Mouse (Mus musculus) lung, postnatal 0 days (tissue): ENCODE measurements around the gene Cfdp1.

Experiments used
- CTCF ChIP-seq: IDR thresholded peaks from 2 replicates; pipeline ENCODE4 v1.5.1; 2016; ENCODE audit warnings: antibody characterized with exemption, mild to moderate bottlenecking
- EP300 ChIP-seq: IDR thresholded peaks from 2 replicates; pipeline ENCODE4 v1.6.1; 2016; ENCODE audit warnings: antibody characterized with exemption, mild to moderate bottlenecking, control low read depth

- TF ChIP-seq CTCF (0 out of 2 replicates have a peak, but pooled peaks have one; percentile 2), EP300 (no peak)
These were observed 11.8 kb upstream of the Cfdp1 start for GRCm38 (mm10) chr8:111865857-111866256.
